Mouse (Mus musculus) mouse embryonic stem cell (cell line): ENCODE data around the gene Sez6.

Experiments used
- in situ Hi-C, 2 experiments: fragments of 300-500 bp; cut with MboI; formaldehyde crosslinking; loops; 1 replicate in 1 of 2; 3 replicates in 1 of 2; pipeline ENCODE4 v1.14.3; 2019 to 2020; ENCODE audit warnings: low sequenced_read_pairs in 2 of 2, low pct_unique_long_range_greater_than_20kb in 1 of 2, mixed read lengths in 1 of 2; ENCODE audit not compliant: unreplicated experiment in 1 of 2

Sez6 gene

GRCm38 (mm10) chr11:77967114-77967513 is 36.5 kb downstream of the Sez6 start:
- in situ Hi-C loops = no loop called here

DNA sequence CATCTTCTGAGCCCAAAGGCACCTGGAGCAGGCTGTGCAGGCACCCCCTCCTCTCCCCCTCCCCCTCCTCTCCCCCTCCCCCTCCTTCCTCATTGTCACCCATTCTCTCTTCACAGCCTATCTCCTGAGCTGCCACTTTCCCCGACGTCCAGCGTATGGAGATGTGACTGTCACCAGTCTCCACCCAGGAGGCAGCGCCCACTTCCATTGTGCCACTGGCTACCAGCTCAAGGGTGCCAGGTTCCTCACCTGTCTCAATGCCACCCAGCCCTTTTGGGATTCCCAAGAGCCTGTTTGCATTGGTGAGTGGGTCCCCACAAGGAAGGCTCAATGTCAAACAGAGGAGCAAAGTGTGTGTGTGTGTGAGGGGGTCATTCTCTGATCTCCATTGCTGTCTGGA is 38.2 kb downstream of the Sez6 start:
- in situ Hi-C loops = no loop called here

DNA sequence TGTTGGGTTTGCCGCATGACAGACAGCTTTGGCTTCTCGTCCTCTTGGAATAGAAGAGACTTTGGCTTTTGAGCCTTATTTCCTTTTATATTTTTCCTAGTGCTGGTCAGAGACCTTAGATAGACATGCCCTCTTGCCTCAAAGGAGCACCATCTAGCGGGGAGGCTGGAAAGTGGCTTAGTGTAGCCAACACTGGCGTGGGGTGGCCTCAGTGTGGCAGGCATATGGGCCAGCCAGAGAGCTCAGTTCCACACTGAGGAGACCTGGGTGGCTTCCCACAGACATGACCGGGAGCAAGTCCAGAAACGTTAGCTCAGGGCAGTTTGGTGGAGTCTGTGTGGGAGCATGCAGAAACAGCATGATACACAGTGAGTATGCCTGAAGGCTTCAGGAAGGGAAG is 40.1 kb downstream of the Sez6 start:
- in situ Hi-C loops = no loop called here

GRCm38 (mm10) chr11:77973520-77973919 is 42.9 kb downstream of the Sez6 start:
- in situ Hi-C loops = no loop called here

GRCm38 (mm10) chr11:77974325-77974724 is 43.7 kb downstream of the Sez6 start:
- in situ Hi-C loops = no loop called here

DNA sequence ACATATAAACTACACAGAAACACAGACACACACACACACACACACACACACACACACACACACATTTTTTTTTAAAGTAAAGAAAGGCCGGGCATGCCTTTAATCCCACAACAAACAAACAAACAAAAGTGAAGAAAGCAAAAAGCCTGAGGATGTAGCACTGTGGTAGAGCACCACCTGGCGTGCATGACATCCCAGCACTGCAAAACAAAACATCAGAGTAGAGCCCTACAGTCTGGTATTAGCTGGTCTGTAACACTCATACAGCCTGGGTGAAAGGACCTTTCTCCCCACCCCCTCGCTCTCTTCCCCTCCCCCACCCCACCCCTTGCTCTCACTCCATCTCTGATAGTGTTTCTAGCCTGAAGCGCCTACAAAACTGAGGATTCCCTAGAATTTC is 45.3 kb downstream of the Sez6 start:
- in situ Hi-C loops = no loop called here

- in situ Hi-C loops = no loop called here
Observed at GRCm38 (mm10) chr11:77978161-77978560, 47.6 kb downstream of the Sez6 start.

- in situ Hi-C loops = no loop called here
Observed at GRCm38 (mm10) chr11:77979221-77979809, 48.7 kb downstream of the Sez6 start.

GRCm38 (mm10) chr11:77980281-77981204 is 49.9 kb downstream of the Sez6 start:
- in situ Hi-C loops = no loop called here

DNA sequence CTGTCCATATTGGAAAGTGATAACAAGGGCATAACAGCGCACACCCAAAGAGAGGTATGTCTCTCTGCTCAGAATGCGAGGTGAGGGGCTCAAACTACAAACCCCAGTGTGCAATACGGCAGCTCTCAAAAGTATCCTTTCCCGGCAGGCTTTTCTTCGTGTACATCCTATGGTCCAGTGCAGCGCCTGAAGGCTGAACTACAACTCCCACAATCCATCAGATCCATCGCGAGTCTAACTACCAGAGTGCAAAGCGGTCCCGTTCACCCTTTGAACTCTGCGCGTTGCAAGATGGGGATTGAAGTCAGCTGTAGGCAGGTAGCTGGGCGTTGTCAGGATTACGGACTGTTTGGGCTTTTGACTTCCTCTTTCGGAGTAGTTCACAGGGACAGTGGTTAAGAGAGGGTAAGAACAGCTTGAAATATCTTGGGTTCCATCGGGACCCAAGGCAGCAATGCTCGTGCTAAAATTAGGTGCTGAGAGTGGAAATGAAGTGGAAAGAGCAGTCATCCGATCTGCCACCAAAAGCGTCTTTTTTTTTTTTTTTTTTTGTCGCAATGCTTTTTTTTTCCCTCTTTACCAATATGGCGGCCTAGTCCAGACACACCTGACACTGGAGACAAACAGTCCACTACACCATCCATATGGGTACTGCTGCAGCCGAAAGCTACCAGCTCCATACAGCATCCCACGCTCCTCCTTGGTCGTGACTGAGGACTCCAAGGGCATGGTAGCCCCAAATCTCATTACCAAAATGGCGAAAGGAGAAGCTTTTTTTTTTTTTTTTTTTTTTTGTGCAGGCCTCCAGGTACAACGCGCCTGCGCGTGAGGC is 51.2 kb downstream of the Sez6 start:
- in situ Hi-C loops = no loop called here

- in situ Hi-C loops = no loop called here
Observed at GRCm38 (mm10) chr11:77982441-77982905, 51.9 kb downstream of the Sez6 start, which contains the start of gene Phf12. Gene Phf12 (plus strand): TSS chr11:77982754.

- in situ Hi-C loops = no loop called here
Observed at GRCm38 (mm10) chr11:77983191-77983936, 52.8 kb downstream of the Sez6 start.

- in situ Hi-C loops = no loop called here
Observed at GRCm38 (mm10) chr11:77983937-77984835, 53.6 kb downstream of the Sez6 start.

DNA sequence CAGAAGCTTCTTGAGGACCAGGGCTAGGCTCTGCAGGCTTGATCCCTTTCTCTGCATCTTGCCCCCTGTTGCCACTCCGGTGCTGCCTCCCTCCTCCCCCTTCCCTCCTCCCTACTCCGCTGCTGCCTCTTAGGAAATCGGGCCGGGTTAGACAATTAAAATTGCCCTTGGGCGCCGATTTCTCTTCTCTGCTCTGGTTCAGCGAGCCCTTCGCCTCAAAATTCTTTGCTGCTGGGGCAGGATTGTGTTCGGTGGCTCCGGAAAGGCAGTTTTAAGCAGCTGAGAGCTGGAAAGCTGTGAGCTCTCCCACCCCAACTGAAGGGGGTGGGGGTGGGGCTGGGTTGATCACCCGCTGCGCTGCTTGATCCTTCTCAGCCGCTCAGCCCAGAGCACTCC is 54.2 kb downstream of the Sez6 start:
- in situ Hi-C loops = no loop called here

- in situ Hi-C loops = no loop called here
Observed at GRCm38 (mm10) chr11:77985541-77986065, 55.0 kb downstream of the Sez6 start.

GRCm38 (mm10) chr11:77989071-77989690 is 58.6 kb downstream of the Sez6 start:
- in situ Hi-C loops = no loop called here

DNA sequence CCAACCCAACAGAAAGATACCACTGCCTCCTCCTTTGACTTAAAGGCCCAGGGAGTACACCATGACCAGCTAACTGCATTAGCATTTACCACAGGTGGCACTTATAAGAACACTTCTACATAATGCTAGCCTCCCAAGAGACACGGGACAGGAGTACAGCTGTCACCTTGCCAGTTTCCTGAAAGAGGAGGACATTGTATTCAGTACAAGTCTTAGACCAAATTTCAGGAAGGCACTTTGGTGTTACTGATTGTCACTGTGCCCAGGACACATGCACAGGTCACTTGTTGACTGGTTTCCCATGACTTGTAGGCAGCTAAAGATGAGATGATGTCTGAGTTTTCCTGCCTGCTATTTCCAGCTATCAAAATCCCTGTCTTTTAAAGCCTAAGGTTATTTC is 65.0 kb downstream of the Sez6 start:
- in situ Hi-C loops = no loop called here
